Mouse (Mus musculus): ENCODE measurements at regions not wholly inside any gene's neighbourhood (a gene's known extent, or its start where the extent isn't known, plus 50 kb on each side); places are given as distances from the start of the nearest gene placed in this dataset.

- no peak for DNase-seq
These were observed 81.6 kb upstream of the Stx16 start for GRCm38 (mm10) chr2:173994301-173995073.

GRCm38 (mm10) chr2:174004666-174005065 lies 71.4 kb upstream of the Stx16 start:
- DNase-seq = no peak

GRCm38 (mm10) chr2:174007976-174008349 lies 68.1 kb upstream of the Stx16 start:
- no peak for DNase-seq

GRCm38 (mm10) chr2:174008350-174009218 lies 67.5 kb upstream of the Stx16 start:
- no peak for DNase-seq

- DNase-seq = no peak
These were observed 66.1 kb upstream of the Stx16 start for GRCm38 (mm10) chr2:174010038-174010437.

- DNase-seq = no peak
These were observed 64.7 kb upstream of the Stx16 start for GRCm38 (mm10) chr2:174011399-174011798.

GRCm38 (mm10) chr2:174014361-174014760 lies 61.7 kb upstream of the Stx16 start:
- no peak for DNase-seq

- DNase-seq = no peak
These were observed 60.8 kb upstream of the Stx16 start for GRCm38 (mm10) chr2:174015283-174015682.

GRCm38 (mm10) chr2:174016068-174016467 lies 60.0 kb upstream of the Stx16 start:
- no peak for DNase-seq

GRCm38 (mm10) chr2:174017042-174017441 lies 59.1 kb upstream of the Stx16 start:
- DNase-seq = no peak

- no peak for DNase-seq
These were observed 58.5 kb upstream of the Stx16 start for GRCm38 (mm10) chr2:174017596-174017995.

GRCm38 (mm10) chr2:174018002-174018401 lies 58.1 kb upstream of the Stx16 start:
- DNase-seq = peak; percentile 56

GRCm38 (mm10) chr2:174018986-174019385 lies 57.1 kb upstream of the Stx16 start:
- no peak for DNase-seq

GRCm38 (mm10) chr2:174019970-174020369 lies 56.1 kb upstream of the Stx16 start:
- DNase-seq = no peak

GRCm38 (mm10) chr2:174020447-174020846 lies 55.7 kb upstream of the Stx16 start:
- DNase-seq = no peak

GRCm38 (mm10) chr2:174021538-174021937 lies 54.6 kb upstream of the Stx16 start:
- DNase-seq = no peak

GRCm38 (mm10) chr2:174022292-174022691 lies 53.8 kb upstream of the Stx16 start:
- DNase-seq = no peak

GRCm38 (mm10) chr2:174025181-174025870 lies 50.8 kb upstream of the Stx16 start:
- no peak for DNase-seq
